Mouse (Mus musculus) cerebellum, adult 18-20 months (tissue): ENCODE measurements around the gene Nxph1.

Source experiments
- DNase-seq, 2 experiments: peaks; one replicate each; pipeline ENCODE4 v3.0.0; 2021

The Nxph1 gene

DNA sequence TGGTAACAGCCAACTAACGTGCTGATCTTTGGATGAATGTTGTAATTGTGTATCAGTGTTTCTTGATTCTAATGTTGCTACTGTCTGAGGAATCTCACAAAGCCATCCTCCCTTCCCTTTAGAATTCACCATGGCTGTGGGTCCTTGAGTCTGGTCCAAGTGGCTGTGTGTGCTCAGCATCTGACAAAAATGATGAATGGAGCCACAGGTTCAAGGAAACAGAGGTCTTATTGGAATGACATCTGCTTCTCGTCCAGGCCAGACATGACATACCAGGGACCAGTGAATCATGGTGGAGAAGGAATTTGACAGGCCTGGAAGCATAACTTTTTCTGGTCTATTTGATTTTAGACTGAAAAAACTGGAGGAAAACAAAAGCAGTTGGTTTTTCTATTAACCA is 22.3 kb downstream of the Nxph1 start:
- no peak for DNase-seq

GRCm38 (mm10) chr6:8979237-8979871 is 31.1 kb downstream of the Nxph1 start:
- DNase-seq: no peak

- no peak for DNase-seq
These were observed 48.2 kb downstream of the Nxph1 start for GRCm38 (mm10) chr6:8996301-8996943.

DNA sequence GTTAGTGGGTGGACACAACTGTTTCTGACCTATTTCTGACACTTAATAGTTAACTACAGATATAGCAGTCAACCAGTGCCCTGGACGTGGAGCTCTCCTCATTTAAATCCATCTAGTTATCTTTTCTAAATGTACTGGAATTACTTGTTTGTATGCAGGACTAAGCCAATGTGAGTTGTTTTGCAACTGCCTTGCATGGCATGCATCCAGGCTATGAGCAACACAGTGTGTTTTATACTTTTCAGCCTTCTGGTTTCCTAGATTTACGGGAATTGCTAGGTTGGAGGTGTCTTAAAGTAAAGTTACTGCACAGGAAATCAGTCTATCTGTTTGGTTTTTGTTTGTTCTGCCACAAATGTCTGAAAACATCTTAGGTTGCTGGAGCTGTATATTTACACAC is 49.1 kb downstream of the Nxph1 start:
- DNase-seq: no peak

DNA sequence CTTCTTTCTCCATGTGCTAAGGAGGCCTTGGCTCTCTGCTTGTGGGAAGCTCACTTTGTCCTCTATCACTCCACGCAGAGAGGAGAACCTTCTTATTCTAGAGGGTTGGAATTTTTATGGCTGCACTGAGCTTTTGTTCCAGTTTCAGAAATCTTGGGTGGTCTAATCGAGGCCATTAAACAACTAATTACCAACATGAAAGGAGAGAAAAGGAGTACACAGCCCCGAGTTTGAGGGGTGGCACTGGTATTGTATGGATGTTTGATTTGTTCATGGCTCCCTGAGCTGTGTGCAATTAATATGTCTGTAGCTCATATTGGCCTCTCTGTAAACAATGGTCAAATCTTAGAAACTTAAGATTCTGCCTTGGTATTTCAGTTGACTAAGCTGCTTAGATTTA is 54.5 kb downstream of the Nxph1 start:
- no peak for DNase-seq

- peak in 1 of 2 experiments; percentile 7 for DNase-seq
These were observed 78.4 kb downstream of the Nxph1 start for GRCm38 (mm10) chr6:9026631-9027030.

GRCm38 (mm10) chr6:9027146-9027545 is 78.9 kb downstream of the Nxph1 start:
- DNase-seq: no peak

DNA sequence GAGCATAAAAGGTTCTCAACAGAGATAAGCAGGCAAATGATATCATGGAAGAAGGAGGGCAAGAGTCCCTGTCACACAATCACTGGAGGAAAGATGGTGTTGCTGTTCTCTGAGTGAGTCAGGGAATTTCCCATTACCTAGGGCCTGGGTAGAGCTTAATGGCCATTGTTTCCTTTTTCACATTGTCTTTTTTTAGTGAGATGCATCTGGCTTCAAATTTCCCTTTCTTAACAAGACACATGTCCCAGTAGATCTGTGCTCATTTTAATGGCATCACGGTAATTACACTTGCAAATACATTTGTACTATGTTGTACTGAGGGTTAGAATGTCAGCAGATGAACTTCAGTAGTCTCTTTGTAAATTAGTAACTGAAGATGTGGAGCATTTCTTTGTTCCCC is 80.3 kb downstream of the Nxph1 start:
- no peak for DNase-seq

GRCm38 (mm10) chr6:9039286-9039685 is 91.1 kb downstream of the Nxph1 start:
- DNase-seq: no peak

GRCm38 (mm10) chr6:9040991-9041390 is 92.8 kb downstream of the Nxph1 start:
- DNase-seq: no peak

- no peak for DNase-seq
These were observed 94.2 kb downstream of the Nxph1 start for GRCm38 (mm10) chr6:9042391-9042790.

DNA sequence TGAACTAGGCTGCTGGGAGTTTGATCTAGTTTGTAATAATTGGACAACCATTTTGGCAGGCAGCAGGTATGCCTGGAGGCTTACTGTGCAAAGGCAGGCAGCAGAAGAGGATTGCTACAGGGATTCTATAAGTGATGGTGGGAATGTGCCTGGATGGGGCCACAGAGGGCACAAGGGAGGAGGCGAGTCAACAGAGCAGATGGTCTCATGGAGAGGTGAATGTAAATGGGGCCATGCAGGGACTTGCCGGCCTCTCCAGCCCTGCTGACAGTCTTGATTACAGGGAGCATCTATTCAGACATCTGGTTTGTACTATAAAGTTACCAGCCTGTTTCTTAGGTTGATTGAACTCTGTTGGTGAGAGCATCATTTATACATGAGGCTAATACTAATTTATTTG is 98.6 kb downstream of the Nxph1 start:
- peak; percentile 25 to 26 for DNase-seq

GRCm38 (mm10) chr6:9061261-9062105 is 113.3 kb downstream of the Nxph1 start:
- no peak for DNase-seq

DNA sequence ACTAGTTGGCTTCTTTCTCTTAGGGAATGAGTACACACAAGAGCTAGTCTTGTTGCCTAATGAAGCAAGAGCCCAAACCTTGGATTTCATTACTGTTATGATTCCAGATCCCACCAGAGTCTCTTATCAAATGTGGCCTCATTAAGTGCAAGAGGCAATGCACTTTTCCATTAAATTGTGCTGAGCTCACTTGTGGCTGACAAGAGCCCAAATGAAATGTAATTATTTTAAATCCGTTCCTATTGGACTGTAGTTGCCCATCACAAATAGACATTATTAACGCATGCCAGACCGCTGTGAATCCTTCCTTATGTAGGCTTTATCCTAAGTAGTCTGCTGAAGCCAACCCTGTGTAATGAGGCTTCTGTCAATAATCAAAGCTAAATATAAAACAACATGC is 118.2 kb downstream of the Nxph1 start:
- no peak for DNase-seq

DNA sequence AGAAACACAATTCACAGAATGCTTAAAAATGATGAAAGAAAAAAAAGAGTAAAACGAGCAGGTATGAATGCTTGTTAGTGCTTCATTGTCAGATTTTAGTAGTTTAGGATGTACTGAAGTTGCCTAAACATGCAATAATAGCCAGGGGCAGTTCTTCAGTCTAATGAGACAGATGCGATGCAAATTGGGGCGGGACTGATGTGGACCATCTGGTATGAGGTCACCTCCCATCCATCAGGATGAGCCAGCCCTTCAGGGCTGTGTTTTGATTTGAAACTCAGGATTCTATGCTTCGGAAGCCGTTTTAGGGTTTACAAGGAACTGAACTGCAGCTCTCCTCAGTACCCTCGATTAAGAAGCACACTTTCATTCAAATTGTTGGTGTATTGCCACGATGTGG is 121.7 kb downstream of the Nxph1 start:
- DNase-seq: no peak

GRCm38 (mm10) chr6:9076463-9076862 is 128.2 kb downstream of the Nxph1 start:
- DNase-seq: no peak

DNA sequence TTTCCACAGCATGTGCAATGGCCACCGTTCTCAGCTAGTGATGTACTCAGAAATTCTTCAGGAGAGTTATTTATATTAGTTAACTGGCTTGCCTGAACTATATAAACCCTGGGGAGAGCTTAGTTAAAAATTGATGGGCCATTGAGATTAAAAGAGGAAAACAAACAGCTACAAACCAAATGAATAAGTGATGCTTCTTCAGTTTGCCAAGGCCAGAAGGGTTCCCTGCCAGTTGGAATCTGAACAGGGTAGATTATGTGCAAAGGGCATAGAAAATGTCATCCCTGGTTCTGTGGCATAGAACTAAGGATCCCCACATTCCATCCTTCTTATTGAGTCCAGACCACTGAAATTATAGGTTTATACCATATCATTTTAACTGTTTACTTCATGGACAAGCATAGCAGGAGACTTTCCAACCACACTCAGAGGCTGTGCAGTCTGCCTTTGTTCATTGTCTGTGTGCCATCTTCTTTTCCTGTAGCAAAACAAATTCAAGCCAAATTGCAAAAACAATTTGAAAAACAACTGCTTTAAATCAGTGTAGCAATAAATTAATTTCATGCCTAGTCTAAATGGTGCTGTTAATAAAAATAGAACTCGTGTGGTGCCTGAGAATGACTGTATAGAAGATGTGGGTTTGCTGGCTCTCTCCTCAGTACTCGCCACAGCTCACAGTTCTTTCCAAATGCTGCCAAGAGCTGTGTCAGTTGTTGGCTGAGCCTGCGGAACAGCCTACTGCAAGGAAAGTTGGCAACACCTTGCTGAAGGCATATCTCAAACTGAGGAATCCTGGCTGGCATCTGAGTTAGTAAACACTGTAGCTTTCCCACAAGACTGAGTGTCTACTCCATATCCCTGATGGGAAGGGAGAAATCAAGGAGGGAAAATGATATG is 129.8 kb downstream of the Nxph1 start:
- DNase-seq: peak; percentile 69 to 72

GRCm38 (mm10) chr6:9083851-9084250 is 135.6 kb downstream of the Nxph1 start:
- DNase-seq: peak; percentile 11 to 34

DNA sequence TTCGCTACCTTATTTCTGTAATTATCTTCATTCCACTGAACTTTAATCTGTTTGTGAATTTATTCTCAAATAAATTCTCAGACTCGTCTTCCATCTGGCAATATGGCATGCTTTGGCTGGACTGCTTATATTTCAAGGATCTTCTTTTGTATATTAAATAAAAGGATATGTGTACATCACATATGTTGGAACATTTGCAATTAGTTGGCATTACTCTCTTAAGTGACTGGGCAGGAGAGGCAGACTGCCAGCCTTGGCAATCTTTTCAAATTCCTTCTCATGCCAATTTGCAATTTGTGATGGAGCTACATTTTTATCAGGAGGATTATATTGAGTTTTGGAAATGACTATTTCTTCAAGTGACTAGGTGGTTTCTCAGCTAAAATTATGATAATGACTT is 149.1 kb downstream of the Nxph1 start:
- no peak for DNase-seq

DNA sequence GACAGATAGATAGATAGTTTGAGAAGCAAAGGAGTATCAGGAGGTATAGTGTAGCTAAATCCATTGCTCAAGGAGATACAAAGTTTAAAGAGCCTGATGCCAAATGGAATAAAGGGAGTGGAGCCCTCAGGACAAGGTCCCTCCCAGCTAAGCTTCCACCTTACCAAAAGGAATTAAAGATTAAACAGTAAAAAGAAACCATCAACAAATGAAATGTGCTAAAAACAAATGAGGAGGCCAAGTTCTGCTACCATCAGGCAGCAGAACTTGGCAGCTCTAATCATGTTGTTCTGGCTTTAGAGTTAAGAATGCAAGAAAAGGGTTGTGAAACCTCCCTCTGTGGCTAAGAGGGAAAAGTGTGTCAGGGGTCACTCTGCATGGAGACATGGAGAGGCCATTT is 159.1 kb downstream of the Nxph1 start:
- no peak for DNase-seq

DNA sequence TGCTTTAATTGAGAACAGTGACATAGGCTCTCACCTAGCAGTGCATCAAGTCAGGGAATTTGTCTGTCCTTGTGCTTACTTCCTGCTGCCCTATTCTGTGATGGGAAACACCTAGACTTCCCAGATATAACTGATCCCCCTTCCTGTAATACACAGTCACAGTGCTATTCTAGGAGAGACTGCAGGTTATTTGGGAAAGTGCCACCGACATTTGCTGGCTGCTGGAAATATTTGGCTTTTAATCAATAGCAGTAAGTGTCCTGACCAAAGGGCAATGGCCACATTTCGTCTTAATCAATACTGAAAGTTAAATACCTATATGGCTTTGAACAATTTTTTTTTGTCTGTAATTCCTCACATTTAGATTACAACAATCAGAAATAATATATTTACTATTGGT is 170.9 kb downstream of the Nxph1 start:
- no peak for DNase-seq

GRCm38 (mm10) chr6:9124321-9124914 is 176.2 kb downstream of the Nxph1 start:
- no peak for DNase-seq
